In the genomic region with DNA sequence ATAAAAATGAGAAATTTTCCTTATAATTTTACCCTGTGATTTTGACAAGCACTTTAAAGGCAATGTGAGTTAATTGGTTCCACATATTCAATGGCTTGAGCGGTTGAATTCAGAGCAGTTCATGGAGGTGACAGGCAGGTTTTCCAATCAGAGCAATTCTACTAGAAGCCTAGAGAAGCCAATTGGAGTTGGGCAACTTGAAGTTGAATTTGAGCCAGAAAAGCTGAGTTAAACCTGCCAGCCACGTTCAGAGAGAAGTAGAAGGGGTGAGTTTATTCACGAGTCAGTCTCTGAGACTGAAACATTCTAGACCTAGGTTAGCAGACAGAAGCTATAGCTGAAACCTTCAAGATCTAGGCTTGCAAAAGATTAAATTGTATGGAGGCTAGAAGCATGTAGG, we compare ENCODE assay signal across 29 mouse cellular contexts. TPM values are rescaled to one million over a fixed set of nuclear protein-coding genes. Genes with fewer than 3 reads are reported as not detected.
"Had no signal": no experiment of that assay in that cellular context is flagged by ENCODE, and none has a peak within 500 bp of the region (broad histone marks: within the 10 kb centered on the region; RNA-seq: fewer than 3 reads in every experiment).

No protein-coding gene starts in this region.

- H3K9ac ChIP-seq: embryonic facial prominence, embryonic 12.5 days; embryonic facial prominence, embryonic 13.5 days; embryonic facial prominence, embryonic 15.5 days; forebrain, embryonic 12.5 days; forebrain, embryonic 13.5 days; forebrain, embryonic 15.5 days; forebrain, postnatal 0 days had no signal

- H3K4me1 ChIP-seq: embryonic facial prominence, embryonic 10.5 days; embryonic facial prominence, embryonic 12.5 days; embryonic facial prominence, embryonic 13.5 days; embryonic facial prominence, embryonic 15.5 days; forebrain, embryonic 10.5 days; forebrain, embryonic 12.5 days; forebrain, embryonic 13.5 days; forebrain, embryonic 15.5 days had no signal

- H3K4me3 ChIP-seq: embryonic facial prominence, embryonic 10.5 days; embryonic facial prominence, embryonic 12.5 days; embryonic facial prominence, embryonic 13.5 days; embryonic facial prominence, embryonic 15.5 days; erythroblast, embryonic 14.5 days; forebrain, embryonic 10.5 days; forebrain, embryonic 12.5 days; forebrain, embryonic 13.5 days; forebrain, embryonic 15.5 days; gastrocnemius, adult 2 months; heart, adult 2 months had no signal

- DNase-seq: cerebellum, adult 9-10 months; cerebellum, adult 9-11 months; cerebellum, postnatal 10 days; cerebellum, postnatal 14 days; cerebellum, postnatal 25 days; cerebellum, postnatal 36 days; embryo, embryonic 11 days; forebrain, postnatal 0 days; gastrocnemius, adult 2 months; gastrocnemius, postnatal 10 days; gastrocnemius, postnatal 14 days; gastrocnemius, postnatal 25 days; gastrocnemius, postnatal 36 days; heart, adult 18-20 months; heart, adult 2 months had no signal

- H3K27me3 ChIP-seq: embryonic facial prominence, embryonic 12.5 days; embryonic facial prominence, embryonic 13.5 days; embryonic facial prominence, embryonic 15.5 days; forebrain, embryonic 12.5 days; forebrain, embryonic 13.5 days; forebrain, embryonic 15.5 days had no signal

- H3K36me3 ChIP-seq: embryonic facial prominence, embryonic 10.5 days; embryonic facial prominence, embryonic 12.5 days; embryonic facial prominence, embryonic 13.5 days; embryonic facial prominence, embryonic 15.5 days; forebrain, embryonic 10.5 days; forebrain, embryonic 12.5 days; forebrain, embryonic 15.5 days had no signal

- H3K27ac ChIP-seq: embryonic facial prominence, embryonic 10.5 days; embryonic facial prominence, embryonic 12.5 days; embryonic facial prominence, embryonic 13.5 days; embryonic facial prominence, embryonic 15.5 days; forebrain, embryonic 10.5 days; forebrain, embryonic 12.5 days; forebrain, embryonic 13.5 days; forebrain, embryonic 15.5 days; gastrocnemius, adult 2 months; heart, adult 2 months had no signal

RNA-seq across cellular contexts. Expression of a gene that starts 41.6 kb away (rescaled TPM):
- total RNA-seq: common myeloid progenitor, adult 5-6 weeks; gastrocnemius, postnatal 10 days; gastrocnemius, postnatal 14 days; gastrocnemius, postnatal 25 days; gastrocnemius, postnatal 36 days; gastrocnemius, postnatal 4 days; granulocyte monocyte progenitor cell, adult 5-6 weeks; heart, adult 18-20 months; heart, adult 2 months; heart, adult 8-10 months had no signal
- polyA plus RNA-seq: embryonic facial prominence, embryonic 13.5 days; erythroblast, embryonic 14.5 days; gonadal fat pad, adult 2 months; heart, adult 2 months had no signal
